Mouse (Mus musculus) common myeloid progenitor, adult 5-6 weeks (primary cell): ENCODE data around the gene Rpp14. TPM values are rescaled to one million over a fixed set of nuclear protein-coding genes. Genes with fewer than 3 reads are reported as not detected.
"Not testable (repeated sequence)": the region's sequence is repeated elsewhere in the genome, so short reads cannot be mapped to it uniquely, and the experiment has no call there.

Experiments used
- ATAC-seq: replicated peaks from 2 replicates; pipeline ENCODE4 v1.8.0; 2016; ENCODE audit warnings: low read depth, mild to moderate bottlenecking, moderate TSS enrichment, inconsistent platforms; ENCODE audit not compliant: poor library complexity, severe bottlenecking
- total RNA-seq: library from RNA; stranded (forward); fragments of 200-1000, 187-1606 nt; gene quantifications from 2 replicates; pipeline ENCODE4 v1.2.3, GENCODE M21; 2017

The Rpp14 gene
- total RNA-seq, 1 experiment from 2014 or later = 65.8 TPM

DNA sequence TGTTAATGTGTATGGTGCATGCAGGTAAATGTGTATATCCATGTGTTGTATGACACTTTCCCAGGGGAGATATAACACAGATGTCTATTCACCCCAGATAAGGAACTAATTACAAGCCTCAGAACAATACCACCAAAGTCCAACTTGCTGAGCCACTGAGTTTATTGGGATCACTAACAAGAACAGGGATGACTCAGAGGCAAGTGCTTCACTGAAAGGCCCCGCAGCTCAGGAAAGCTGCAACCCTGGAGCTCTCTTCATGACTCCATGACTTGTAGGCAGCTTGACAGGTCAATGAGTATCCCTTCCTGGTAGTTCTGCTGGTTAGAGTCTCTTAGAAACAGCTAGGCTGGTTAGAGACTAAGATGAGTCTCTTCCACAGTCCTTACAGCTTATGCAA lies 28.8 kb downstream of the Rpp14 start:
- ATAC-seq = no peak

DNA sequence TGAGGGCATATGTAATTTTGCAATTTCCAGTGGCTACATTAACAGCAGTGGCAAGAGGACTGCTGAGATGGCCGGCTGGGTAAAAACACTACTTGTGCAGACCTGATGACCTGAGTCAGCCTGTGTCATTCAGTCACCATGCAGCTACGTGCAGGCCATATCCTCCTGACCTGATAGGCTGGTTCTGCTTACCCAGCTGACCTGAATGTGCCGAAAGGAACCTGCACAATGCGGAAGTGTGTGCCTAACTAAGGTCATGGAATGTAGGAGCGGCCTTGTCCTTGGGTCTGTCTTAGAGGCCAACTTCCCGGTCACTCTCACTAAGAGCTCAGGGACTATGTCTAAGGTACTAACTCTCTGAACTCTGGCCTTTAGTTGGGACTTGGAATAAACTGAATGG lies 31.4 kb downstream of the Rpp14 start:
- ATAC-seq = no peak

DNA sequence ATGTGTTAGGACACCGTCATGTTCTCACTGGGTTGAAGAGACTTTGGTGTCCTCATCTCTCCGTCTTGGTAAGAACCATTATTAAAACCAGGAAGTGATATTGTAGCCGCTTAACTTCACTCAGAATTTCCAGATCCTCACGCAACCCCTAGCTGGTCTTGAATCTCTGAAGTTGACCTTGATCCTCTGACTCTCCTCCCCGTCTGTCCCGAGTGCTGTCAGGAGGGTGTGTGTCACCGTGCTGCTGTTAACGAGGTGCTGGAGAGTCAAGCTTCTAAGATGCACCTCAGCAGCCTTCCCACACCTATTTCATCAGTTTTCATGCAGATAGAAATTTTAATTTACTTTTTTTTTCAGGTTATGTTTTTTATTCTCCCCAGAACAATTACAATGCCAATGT lies 31.9 kb downstream of the Rpp14 start:
- ATAC-seq = no peak

DNA sequence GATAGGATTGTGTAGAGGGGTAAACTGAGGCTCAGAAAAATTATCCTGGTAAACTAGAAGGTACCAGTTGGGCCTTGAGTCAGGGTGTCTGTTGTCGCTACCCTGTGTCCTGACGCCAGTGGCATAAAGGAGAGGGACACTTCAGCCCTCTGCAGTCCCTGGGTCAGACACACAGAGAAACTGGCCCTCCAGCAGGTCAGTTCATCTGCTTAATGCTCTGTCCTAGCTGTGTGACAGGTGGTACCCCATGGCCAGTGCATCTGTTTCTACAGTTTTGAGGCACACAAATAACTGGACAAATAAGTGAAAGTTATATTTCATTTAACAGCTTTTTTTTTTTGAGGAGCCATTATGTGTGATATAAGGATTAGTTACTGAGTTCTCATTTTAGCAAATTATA lies 33.4 kb downstream of the Rpp14 start:
- ATAC-seq = no peak

DNA sequence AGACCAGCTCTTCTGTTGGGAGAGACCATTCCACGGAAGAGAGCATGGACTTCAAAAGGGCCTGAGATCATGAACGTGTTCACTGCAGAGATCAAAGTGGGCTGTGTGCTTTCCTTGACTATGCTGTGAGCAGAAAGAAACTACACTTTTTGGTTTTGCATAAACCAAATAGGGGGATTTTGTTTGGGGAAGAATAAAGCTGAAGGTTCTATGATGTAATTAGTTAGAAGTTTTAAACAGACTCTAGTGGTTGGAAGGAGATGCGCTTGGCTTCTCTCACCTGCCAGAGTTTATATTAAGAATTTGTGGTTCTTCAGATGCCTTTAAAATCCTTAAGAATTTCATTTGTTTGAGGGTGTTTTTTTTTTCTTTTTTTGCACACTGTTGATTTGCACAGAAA lies 34.1 kb downstream of the Rpp14 start:
- no peak for ATAC-seq

DNA sequence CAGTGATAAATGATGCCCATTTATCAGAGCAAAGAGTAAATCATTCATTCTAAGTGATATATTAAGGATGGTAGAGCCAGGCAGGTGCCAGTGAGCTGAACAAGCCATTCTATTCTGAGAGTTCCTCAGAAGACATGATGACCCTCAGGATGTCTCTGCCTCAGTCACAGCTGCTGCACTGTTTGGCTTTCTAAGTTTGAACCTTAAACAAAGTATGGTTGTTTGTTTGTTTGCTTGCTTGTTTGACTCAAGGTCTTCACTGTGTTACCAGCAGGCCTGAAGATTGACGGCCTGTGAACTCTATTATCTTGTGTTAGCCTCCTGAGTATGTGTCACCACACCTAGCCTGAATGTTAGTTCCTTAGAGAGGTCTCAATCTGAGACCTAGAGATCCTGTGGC lies 34.6 kb downstream of the Rpp14 start:
- no peak for ATAC-seq

DNA sequence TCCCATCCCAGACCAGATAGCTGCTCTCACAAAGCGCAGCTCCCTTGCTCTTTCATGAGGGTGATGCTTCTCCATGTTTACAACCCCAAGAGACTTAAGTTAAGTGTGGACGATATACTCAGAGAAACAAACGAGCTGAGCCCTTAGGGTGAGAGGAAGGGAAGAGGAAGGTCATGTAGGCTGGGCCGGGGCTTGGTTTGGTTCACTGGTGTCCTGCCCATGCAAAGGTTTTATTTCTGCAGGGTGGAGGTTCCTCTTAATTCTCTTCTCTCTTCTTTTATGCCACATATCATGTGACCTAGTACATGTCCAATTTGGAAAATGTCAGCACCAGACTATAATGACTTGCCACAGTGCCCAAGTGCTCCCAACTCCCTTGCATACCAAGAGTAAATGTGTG lies 35.6 kb downstream of the Rpp14 start:
- no peak for ATAC-seq

DNA sequence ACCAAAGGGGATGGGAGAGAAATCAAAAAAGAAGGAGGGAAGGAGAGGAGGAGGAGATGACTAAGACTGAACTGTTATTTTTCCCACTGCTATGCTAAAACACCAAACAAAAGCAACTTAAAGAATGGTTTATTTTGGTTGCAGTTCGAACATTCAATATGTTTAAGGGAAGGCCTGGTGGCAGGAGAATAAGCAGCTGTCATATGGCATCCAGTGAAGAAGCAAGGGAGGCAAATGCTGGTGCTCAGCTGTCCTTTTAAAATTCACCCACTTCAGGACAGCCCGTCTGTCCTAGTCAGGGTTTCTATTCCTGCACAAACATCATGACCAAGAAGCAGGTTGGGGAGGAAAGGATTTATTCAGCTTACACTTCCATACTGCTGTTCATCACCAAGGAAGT lies 37.2 kb downstream of the Rpp14 start:
- no peak for ATAC-seq

DNA sequence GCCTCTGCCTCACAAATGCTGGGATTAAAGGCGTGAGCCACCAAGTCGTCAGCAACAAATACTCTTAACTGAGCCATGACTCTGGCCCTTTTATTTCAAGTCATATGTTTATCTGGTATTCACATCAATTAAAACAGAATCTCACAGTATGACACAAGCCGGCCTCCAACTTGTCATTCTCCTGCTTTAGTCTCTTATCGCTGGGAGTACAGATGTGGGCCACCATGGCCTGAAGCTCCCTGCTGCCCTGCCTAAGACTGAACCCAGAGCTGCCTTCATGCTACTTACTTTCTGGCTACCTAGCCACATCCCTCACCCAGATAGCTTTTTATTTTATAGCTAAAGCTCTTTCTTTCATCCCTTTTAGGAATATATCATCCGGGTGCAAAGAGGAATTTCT lies 39.3 kb downstream of the Rpp14 start:
- 0 out of 2 replicates have a peak, but pooled peaks have one; percentile 50 for ATAC-seq

DNA sequence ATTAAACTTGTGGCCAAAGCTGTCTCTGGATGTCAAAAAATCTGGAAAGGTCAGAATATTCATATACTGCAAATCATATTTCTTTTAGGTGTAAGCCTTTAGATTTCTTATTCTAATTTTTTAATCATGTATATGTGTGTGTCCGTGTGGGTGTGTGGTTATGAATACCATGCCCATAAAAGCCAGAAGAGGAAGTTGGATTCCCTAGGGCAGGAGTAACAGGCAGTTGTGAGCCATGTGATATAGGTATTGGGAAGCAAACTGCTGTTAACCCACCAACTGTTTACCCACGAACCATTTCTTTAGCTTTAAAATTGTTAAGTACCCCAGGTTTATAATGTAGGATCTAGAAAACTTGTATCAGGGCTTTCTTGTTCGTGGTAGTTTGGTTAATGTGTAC lies 39.7 kb downstream of the Rpp14 start:
- ATAC-seq = 0 out of 2 replicates have a peak, but pooled peaks have one; percentile 29

DNA sequence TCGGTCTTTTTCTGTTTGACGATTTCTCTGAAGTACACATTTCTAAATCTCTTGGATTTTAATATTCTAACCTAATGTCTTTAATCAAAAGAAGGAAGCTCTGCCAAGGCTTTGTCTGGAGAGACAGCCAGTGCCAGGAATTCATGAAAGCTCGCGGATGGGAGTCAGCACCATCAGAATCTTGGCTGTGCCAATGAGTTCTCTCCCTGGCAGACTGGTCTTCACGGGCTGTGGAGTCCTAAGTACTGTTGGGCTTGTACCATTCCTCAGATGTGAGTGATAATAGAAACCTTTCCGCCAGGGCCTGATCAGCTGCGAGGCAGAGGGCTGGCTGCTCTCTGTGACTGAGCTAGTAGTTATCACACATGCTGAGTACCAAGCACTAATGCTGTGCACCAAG lies 43.0 kb downstream of the Rpp14 start:
- no peak for ATAC-seq

DNA sequence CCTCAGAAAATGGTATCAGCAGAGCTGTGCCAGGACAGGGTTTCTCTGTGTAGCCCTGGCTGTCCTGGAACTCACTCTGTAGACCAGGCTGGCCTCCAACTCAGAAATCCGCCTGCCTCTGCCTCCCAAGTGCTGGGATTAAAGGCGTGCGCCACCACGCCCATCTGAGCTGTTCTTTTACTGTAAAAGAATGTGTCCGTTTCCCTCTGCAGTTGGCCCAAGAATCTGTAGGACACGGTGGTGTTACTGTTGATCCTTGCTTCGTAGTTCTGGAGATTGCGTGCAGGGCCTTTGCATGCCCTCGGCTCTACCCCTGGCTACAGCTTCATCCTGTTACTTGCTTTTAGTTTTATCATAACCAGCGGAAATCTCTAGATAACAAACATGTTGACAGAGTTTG lies 43.4 kb downstream of the Rpp14 start:
- ATAC-seq = not testable (repeated sequence)

DNA sequence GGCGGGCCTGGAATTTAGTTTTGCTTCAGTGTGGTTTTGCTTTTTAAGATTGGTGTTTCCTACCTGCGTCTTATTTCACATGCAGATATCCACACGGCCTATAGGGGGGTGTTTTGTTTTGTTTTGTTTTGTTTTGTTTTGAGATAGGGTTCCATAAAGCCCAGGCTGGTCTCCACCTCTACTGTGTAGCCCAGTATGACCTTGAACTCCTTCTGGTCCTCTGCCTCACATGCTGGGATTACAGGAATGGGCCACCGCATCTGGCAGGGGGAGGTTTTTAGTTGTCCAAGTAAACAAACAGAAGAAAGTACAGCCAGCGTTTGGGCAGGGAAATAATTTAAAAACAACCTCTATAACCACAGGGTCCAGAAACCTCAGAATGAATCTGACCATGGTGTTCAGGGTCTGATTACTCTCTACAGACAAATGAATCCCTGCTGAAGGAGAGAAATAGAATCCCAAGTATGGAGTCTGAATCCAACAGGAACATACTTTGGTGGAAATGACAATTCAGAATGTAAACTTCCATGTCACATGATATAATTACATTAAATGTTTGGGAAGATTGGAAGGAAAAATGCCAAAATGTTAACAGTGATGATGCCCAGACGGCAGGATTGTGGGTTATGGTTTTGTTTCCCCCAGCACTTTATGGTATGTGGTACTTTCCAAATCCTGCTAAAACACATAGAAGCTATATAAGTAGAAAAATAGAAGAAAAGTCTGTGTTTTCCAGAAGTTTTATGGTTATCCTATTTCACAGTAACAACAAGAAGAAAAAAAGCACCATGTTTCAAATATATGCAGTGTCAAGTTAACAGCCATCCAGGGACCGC lies 44.1 kb downstream of the Rpp14 start:
- ATAC-seq = no peak

DNA sequence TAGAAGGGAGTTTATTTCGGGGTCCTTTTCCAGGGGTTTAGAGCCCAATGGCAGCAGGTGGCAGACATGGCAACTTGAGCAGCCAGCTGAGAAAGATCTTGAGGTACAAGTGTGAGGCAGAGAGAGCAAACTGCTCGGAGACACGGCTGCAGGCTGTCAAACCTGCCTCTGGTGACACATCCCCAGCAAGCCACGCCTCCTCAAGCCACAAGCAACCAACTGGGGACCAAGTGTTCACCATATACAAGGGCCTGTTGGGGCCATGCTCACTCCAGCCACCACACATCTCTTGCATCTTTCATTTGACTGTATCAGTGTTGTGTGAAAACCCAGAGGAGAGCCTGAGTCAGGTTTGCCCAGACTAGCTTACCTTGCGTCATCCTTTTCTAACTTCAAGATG lies 47.8 kb downstream of the Rpp14 start:
- ATAC-seq = no peak

DNA sequence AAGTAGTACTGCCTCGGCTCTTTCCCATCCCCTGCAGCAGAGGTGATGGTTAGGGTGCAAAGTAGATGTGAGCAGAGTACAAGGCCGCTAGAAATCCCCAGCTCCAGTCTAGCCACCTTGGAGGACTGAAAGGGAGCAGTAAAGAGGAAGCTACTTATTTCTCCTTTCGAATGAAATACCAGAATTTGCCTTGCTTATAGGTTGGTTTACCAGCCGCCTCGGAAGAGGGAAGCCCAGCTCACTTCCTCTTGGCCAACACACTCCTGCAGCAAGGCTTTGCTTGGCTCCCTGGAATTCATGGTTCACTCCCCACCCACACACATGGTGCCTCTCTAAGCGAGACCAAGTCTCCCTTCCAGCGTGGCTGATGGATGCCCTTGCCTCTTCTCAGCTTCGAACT lies 52.6 kb downstream of the Rpp14 start:
- peak; percentile 95 for ATAC-seq

DNA sequence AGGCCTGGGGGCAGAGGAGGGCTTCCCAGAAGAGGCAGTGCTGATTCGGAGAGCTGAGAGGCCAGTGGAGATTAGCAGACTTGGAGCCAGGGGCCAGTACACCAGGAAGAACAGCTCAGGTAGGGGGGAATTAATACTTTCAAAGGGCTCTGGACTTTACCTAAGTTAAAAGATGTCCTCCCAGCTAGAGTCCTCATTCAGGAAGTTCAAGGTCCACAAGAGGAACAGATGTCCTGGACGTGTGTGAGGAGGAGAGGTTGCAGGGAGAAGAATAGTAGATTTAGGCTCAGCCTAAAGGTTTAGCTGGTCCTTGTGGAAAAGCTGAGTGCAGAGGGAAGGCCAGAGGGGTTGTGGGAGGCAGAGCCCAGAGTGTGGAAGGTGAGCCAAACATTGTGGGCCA lies 54.1 kb downstream of the Rpp14 start:
- ATAC-seq = no peak

DNA sequence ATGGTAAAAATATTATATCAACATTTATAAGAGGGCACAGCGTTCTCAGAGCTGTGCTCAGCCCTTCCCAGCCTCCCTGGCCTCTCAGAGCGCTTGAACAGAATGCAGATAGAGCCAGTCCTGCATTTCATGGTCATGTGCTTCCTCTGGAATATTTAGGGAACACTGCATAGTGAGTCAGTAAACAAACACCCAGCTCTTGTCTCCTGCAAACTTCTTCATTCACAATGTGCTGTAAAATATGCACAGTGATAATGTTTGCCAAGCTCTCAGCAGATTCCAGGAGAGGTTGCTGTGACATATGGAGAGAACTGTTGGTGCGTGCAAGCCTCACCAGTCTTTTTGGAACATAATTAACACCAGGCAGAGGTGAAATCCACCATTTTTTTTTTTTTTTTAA lies 55.0 kb downstream of the Rpp14 start:
- no peak for ATAC-seq

DNA sequence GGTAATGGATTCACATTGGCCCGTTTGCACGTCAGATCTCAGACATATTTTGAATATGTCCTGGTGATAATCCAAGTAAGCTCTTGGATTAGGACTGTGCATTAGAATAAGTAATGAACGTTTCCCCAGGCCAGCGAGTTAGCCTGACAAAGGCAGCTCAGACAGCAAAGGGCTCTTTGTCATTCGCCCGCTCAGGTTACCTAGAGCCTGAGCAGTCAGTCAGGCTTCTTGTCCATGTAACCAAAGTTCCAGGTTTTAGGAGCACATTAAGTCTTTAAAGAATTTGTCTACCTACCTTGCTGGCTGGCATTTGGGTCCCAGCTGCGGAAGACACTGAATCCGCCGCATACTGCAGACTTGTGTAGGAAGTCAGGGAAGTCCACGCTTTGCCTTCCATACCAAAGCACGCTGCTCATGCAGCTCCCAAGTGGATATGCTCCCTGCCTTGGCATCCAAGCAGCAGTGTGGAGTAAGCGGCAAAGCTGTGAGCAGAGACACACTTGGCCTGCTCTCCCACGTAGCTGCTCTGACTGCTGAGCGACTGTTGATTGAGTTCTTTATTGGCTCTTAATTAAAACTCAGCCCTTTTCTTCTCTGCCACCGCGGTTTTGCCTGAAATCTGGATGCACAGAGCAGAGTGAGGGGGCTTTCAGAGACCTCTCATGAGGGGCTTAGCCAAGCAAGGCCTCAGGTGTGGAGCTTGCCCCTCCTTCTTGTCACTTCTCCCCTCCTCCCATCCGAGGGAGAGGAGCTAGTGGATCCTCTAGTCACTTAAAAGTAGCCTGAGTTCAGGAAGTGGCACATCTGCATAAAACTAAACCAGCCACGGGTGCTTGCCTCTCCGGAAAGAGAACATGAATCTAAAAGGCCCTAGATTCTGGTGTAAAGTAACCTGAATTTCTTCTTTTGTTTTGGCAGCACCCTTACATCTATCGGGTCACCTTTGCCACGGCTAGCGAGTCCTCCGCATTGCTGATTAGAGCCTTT lies 59.9 kb downstream of the Rpp14 start:
- no peak for ATAC-seq

DNA sequence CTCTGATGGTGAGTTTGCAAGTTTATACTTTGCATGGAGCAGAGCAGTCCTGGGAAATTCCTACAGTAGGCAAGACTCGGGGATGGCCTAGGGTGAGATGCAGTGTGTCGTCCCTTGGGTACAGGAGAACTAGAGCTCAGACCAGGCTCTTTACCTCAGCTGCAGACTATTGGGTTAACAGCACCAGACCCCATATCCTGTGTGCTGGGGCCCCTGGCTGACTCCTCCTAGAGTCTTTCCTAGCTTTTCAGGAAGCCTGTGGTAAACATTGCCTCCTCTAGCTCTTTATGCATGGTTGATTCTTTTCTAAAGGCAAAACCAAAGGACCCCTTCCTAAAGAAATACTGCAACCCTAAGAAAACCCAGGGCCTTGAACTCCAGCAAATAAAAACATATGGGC lies 61.0 kb downstream of the Rpp14 start:
- ATAC-seq = no peak
